Mouse (Mus musculus): ENCODE results near the gene Tmf1. TPM values are rescaled to one million over a fixed set of nuclear protein-coding genes. Genes with fewer than 3 reads are reported as not detected.

Gene Tmf1
- total RNA-seq (2023), result 10 to 100 TPM; 59.8 to 64.1 TPM

DNA sequence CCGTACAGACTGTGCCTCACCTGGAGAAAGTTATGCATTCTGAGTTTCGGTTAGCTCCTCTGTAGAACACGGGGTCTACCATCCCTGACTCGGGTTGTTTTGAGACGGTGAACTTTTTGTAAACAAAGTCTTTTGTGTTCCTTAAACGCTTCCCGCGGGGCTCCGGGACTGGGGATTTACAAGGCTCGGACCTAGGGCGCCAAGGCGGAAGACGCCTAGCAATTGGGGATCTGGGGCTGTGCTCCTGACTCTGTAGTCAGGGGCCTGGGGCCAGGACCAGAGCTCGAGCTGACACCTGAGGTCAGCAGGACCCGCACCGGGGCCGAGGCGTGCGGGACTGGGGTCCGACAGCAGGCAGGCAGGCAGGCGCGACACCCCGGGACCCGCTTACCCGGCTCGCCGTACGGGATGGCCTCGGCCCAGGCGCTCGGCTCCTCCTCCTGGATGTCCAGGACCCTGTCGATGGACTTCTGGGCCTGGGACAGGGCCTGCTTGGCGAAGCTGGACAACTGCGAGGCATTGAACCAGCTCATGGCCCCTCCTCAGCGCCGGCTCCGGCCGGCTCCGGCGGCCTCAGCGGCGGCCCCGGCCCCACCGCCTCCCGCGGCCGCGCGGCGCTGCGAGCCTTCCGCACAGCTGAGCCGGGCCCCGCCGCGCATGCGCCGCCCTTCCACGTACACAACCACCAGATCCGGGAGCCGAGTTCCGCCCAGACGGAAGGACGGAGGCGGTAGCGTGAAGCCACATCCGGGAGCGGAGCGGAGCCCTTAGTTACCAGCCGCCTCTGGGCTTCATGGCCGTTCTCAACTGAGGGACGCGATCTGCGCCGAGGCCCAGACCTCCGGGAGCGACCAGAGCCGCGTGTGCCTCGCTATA is at the start of gene Tmf1:
Gene Tmf1, minus strand, starts transcription at position 632 of the 876 bp plus-strand sequence.

DNA sequence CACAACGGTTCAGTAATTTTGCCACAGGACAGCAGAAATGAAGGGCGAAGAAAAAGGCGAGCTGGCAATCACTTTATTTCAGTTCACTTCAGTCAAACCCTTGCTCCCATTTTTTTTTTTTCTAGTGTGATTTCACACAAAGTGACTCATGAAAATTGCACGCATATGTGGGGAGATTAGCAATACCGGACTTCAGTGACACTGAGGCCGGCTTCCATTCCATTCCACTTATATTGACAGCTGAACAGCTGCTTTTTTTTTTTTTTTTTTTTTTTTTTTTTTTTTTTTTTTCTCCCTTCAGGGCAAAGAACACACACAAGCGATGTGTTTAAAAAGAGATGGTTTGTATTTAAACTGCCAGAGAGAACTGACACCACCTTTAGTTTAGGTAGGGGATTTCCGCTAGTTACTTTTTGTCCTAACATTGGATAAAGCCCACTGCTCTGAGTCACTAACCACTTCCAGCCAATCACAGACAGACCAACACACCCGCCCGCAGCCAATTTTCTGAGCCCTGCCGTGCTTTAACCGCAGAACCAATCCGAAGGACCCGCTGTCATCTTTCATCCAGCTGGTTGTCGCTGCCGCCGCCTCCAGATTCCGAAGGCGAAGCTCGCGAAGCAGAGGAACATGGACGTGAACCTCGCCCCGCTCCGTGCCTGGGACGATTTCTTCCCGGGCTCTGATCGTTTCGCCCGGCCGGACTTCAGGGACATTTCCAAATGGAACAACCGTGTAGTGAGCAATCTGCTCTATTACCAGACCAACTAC is 31.5 kb upstream of the Tmf1 start, which contains the start of gene Arl6ip5:
Gene Arl6ip5, plus strand, starts transcription at position 499 of the 771 bp plus-strand sequence.

DNA sequence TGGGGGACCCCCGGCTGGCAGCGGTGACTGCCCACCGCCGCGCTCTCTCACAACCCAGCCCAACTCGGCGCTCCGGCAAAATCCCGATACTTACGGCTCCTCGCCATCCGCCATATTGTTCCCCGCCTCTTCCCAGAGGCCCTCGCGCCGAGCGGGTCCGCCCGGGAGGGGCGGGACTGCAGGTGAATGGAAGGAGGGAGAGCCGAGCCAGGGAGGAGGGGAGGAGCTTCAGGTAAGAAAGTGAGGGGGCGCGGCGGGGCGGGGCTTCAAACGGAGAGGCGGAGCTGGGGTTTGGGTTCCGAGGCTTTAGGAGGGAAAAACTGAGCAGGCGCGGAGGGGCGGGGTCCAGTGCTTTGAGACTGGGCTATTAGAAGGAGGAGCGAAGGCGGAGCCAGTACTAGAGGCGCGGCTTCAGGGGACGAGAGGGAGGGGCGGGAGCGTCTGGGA is 26.5 kb upstream of the Tmf1 start, which contains the start of gene Uba3:
Gene Uba3, minus strand, starts transcription at position 209 of the 447 bp plus-strand sequence.

DNA sequence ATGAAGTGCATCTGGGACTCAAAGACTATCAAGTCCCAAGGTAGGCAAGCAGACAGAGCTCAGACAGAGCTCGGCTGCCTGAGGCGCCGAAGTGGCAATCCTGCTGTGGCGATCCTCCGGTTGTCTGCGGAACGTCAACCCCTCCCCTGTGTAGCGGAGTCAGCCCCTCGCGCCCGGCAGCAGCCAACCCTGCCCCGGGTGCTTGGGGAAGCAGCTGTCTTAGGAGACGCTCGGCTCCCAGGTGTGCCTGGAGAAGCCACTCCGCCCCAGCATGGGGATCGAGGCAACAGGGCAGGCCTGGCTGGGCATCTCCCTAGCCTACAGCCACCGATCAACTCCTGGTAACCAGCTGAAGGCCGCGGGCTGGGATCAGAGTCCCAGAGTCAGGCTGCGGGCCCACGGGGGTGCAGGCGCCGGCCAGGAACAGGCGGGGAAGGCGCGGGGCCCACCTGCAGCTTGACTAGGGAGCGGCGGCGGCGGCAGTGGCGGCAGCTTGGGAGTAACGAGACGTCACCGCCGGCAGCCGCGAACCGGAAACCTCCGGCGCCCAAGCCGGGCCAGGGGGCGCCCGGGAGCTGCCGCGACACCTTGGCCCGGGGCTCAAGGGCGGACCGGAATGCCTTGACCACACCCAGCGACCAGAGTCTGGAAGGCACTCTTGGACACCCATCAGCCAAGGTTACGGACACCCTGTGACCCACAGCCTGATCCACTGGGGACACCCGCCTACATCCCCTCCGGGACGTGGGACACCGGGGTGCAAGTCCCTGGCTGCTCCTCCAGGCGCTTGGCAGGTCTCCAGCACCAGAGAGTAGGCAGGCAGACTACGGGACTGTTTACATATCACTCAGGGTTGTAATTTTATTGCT is 30.3 kb downstream of the Tmf1 start, which contains the start of gene Eogt:
Gene Eogt, minus strand, starts transcription at position 800 of the 869 bp plus-strand sequence.

Other genes starting within 250 kb of the Tmf1 start
- gene Fam19a4, start 118.7 kb downstream of the Tmf1 start, total RNA-seq (2023), result not detected
- gene Eogt, start 29.9 kb downstream of the Tmf1 start, total RNA-seq (2023), result 10 to 100 TPM; 13.2 to 14.4 TPM
- gene Uba3, start 26.5 kb upstream of the Tmf1 start, total RNA-seq (2023), result 10 to 100 TPM; 49.9 to 53.0 TPM
- 100 to 1,000 TPM; 163 to 165 TPM for gene Arl6ip5, start 31.6 kb upstream of the Tmf1 start, total RNA-seq (2023)
- not detected for gene Lmod3, start 73.6 kb upstream of the Tmf1 start, total RNA-seq (2023)

Measured in T-cell, adult 66 days (primary cell).